Mouse (Mus musculus) c-Kit-positive CD71-positive TER-119-positive erythroid progenitor cells, embryonic 14.5 days (primary cell): Measurements from ENCODE around the gene Rxfp1.

Experiments
- DNase-seq: peaks from one replicate; pipeline ENCODE4 v3.0.0-alpha.2; 2013; ENCODE audit warnings: low spot score

Rxfp1 gene

GRCm38 (mm10) chr3:79672188-79672587, 65.5 kb downstream of the Rxfp1 start:
- DNase-seq, result no peak

GRCm38 (mm10) chr3:79670556-79670955, 67.1 kb downstream of the Rxfp1 start:
- DNase-seq, result no peak

GRCm38 (mm10) chr3:79664787-79665408, 72.8 kb downstream of the Rxfp1 start:
- DNase-seq, result peak; percentile 55

GRCm38 (mm10) chr3:79656682-79657081, 81.0 kb downstream of the Rxfp1 start:
- DNase-seq, result no peak

- no peak for DNase-seq
Observed at GRCm38 (mm10) chr3:79652129-79652528, 85.6 kb downstream of the Rxfp1 start.

GRCm38 (mm10) chr3:79629416-79629730, 108.3 kb downstream of the Rxfp1 start, which contains the start of gene Etfdh:
TSS of gene Etfdh (minus strand) at chr3:79629500.
- peak; percentile 56 for DNase-seq

GRCm38 (mm10) chr3:79628561-79629415, 108.9 kb downstream of the Rxfp1 start, which contains the start of gene 4930579G24Rik:
TSS of gene 4930579G24Rik (plus strand) at chr3:79629079.
- DNase-seq, result peak; percentile 98

- DNase-seq, result peak; percentile 63
Observed at GRCm38 (mm10) chr3:79628182-79628560, 109.5 kb downstream of the Rxfp1 start.

- peak; percentile 43 for DNase-seq
Observed at GRCm38 (mm10) chr3:79627484-79628181, 110.0 kb downstream of the Rxfp1 start.

- DNase-seq, result no peak
Observed at GRCm38 (mm10) chr3:79609886-79610285, 127.8 kb downstream of the Rxfp1 start.

- no peak for DNase-seq
Observed at GRCm38 (mm10) chr3:79595468-79595867, 142.2 kb downstream of the Rxfp1 start.

- DNase-seq, result peak; percentile 33
Observed at GRCm38 (mm10) chr3:79591793-79592471, 145.7 kb downstream of the Rxfp1 start.
